In the genomic region with DNA sequence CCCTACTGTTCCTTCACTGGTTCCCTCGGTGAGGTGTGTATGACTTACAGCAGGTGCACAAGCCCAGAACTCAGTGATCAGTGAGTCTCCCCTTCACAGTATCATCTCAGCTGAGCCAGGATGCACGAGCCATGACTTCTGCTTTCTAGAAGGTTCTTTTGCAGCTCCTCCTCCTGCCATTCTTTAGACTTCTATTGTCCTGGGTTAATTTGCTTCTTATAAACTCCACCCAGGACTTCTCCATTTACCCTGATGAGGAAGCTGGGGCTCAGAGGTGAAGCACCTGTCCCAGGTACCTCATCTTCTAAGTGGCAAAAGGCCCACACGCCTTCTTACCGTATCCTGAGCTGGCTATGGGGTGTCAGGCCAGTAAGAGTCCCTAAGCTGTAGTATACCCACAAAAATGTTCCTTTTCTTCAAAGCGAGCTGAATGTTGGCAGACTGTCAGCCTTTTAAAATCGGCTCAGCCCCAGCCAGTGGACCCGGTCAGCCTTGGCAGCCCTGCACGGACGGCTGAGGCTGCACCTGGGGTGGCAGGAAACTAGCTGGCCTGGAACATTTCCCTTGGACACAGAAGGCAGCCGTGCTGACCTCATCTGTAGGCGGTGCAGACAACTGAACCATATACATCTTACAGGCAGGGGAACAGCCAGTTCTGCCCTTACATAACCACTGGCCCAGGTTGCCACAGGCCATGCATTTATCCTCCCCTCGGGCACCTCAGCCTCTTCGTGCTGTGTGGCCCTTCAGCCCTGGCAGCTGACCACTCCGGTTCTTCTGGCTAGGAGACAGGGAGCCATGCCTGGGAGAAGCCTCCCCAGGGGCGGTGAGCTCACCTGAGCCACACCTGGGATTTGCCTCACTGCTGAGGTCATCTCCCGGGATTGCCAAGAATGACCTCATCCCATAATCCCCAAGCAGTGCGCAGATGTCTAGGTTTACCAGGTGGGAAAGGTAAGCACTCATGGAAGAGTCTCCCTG, we compare ENCODE assay signal across 9 mouse cellular contexts. TPM values are rescaled to one million over a fixed set of nuclear protein-coding genes. Genes with fewer than 3 reads are reported as not detected.
A peak's percentile ranks its signal among the peaks of the same experiment; 100 is the strongest.
DNase-seq lines count a peak whose midpoint lies in the region; ATAC-seq and TF ChIP-seq lines count a peak whose summit lies in the region.
"Had no signal": no experiment of that assay in that cellular context is flagged by ENCODE, and none has a peak within 500 bp of the region (broad histone marks: within the 10 kb centered on the region; RNA-seq: fewer than 3 reads in every experiment).

No protein-coding gene starts in this region.

- no peak overlapping the region for H3K4me3 ChIP-seq in hindbrain, postnatal 0 days (ENCODE audit: low read length)
- no peak overlapping the region for H3K4me3 ChIP-seq in hindbrain, embryonic 14.5 days (replicated peaks; ENCODE audit: low read length)
- no peak overlapping the region for H3K4me3 ChIP-seq in heart, embryonic 15.5 days
- H3K4me3 ChIP-seq in stomach, embryonic 16.5 days (replicated peaks; ENCODE audit: low read length), result no peak overlapping the region
- H3K4me3 ChIP-seq: neural tube, embryonic 12.5 days had no signal

- no peak overlapping the region for H3K4me2 ChIP-seq in hindbrain, postnatal 0 days (ENCODE audit: low read depth, low read length)
- no peak overlapping the region for H3K4me2 ChIP-seq in hindbrain, embryonic 14.5 days (replicated peaks)
- H3K4me2 ChIP-seq in heart, embryonic 15.5 days, result no peak overlapping the region
- no peak overlapping the region for H3K4me2 ChIP-seq in stomach, embryonic 16.5 days (ENCODE audit: low read depth, low read length)
- H3K4me2 ChIP-seq: neural tube, embryonic 12.5 days had no signal

- peak; percentile 53; the same call in 1 of the 2 replicates for ATAC-seq in hindbrain, postnatal 0 days
- no peak for ATAC-seq in hindbrain, embryonic 14.5 days (ENCODE audit: low FRiP score)
- peak; percentile 57 for ATAC-seq in heart, embryonic 15.5 days (replicated peaks; ENCODE audit: insufficient number of reproducible peaks, insufficient read depth, low FRiP score, low read depth)
- peak; percentile 42; the same call in 1 of the 2 replicates for ATAC-seq in stomach, embryonic 16.5 days (ENCODE audit: insufficient read depth, low FRiP score)

- no peaks in the 10 kb centered on the region for H3K4me1 ChIP-seq in hindbrain, postnatal 0 days (ENCODE audit: insufficient read depth, low read length)
- no peaks in the 10 kb centered on the region for H3K4me1 ChIP-seq in hindbrain, embryonic 14.5 days (replicated peaks; ENCODE audit: control insufficient read depth, insufficient read depth, low read length)
- peaks cover 26% of the 10 kb centered on the region for H3K4me1 ChIP-seq in heart, embryonic 15.5 days (replicated peaks)
- H3K4me1 ChIP-seq in stomach, embryonic 16.5 days (ENCODE audit: control insufficient read depth, insufficient read depth, low read length), result no peaks in the 10 kb centered on the region; the same call in 1 of the 2 replicates
- H3K4me1 ChIP-seq: neural tube, embryonic 12.5 days had no signal

- H3K36me3 ChIP-seq in hindbrain, postnatal 0 days (ENCODE audit: insufficient read depth, low read length), result peaks cover 36% of the 10 kb centered on the region
- peaks cover 74% of the 10 kb centered on the region for H3K36me3 ChIP-seq in hindbrain, embryonic 14.5 days (replicated peaks; ENCODE audit: control insufficient read depth, insufficient read depth)
- H3K36me3 ChIP-seq in heart, embryonic 15.5 days, result peaks cover 24% of the 10 kb centered on the region; the same call in 1 of the 2 replicates
- H3K36me3 ChIP-seq in stomach, embryonic 16.5 days (ENCODE audit: control insufficient read depth, insufficient read depth, low read length), result 0 out of 2 replicates have a peak, but pooled peaks cover 4% of the 10 kb centered on the region

- H3K27ac ChIP-seq in hindbrain, postnatal 0 days, result peak overlapping the region; percentile 27
- H3K27ac ChIP-seq in hindbrain, embryonic 14.5 days, result no peak overlapping the region
- peak overlapping the region; percentile 56 for H3K27ac ChIP-seq in heart, embryonic 15.5 days
- H3K27ac ChIP-seq in stomach, embryonic 16.5 days (ENCODE audit: low read length), result peak overlapping the region; percentile 34
- H3K27ac ChIP-seq: neural tube, embryonic 12.5 days had no signal

- TF ChIP-seq CTCF in hindbrain, postnatal 0 days (IDR thresholded peaks at IDR 0.05; ENCODE audit: low read depth), result no peak

- no peaks in the 10 kb centered on the region for H3K27me3 ChIP-seq in hindbrain, postnatal 0 days (ENCODE audit: insufficient read depth, low read length)
- H3K27me3 ChIP-seq in hindbrain, embryonic 14.5 days (ENCODE audit: control insufficient read depth, insufficient read depth, low read length), result no peaks in the 10 kb centered on the region
- no peaks in the 10 kb centered on the region for H3K27me3 ChIP-seq in heart, embryonic 15.5 days
- H3K27me3 ChIP-seq in stomach, embryonic 16.5 days (ENCODE audit: control insufficient read depth, insufficient read depth, low read length), result no peaks in the 10 kb centered on the region
- H3K27me3 ChIP-seq: neural tube, embryonic 12.5 days had no signal

- no peaks in the 10 kb centered on the region for H3K9me3 ChIP-seq in hindbrain, postnatal 0 days (ENCODE audit: low read length)
- H3K9me3 ChIP-seq in hindbrain, embryonic 14.5 days (ENCODE audit: control insufficient read depth, low read length), result no peaks in the 10 kb centered on the region
- H3K9me3 ChIP-seq in heart, embryonic 15.5 days (replicated peaks), result no peaks in the 10 kb centered on the region
- no peaks in the 10 kb centered on the region for H3K9me3 ChIP-seq in stomach, embryonic 16.5 days (replicated peaks; ENCODE audit: control insufficient read depth, low read length)
- H3K9me3 ChIP-seq: neural tube, embryonic 12.5 days had no signal

- peak; percentile 61 for DNase-seq in hindbrain, postnatal 0 days (ENCODE audit: low spot score)
- no peak for DNase-seq in hindbrain, embryonic 14.5 days (ENCODE audit: low spot score)
- DNase-seq in MN1 (ENCODE audit: low spot score), result peak; percentile 66
- peak; percentile 80 to 85 for DNase-seq in cerebellum, postnatal 10 days
- peak; percentile 60 for DNase-seq in left cerebral cortex, postnatal 4 days
- DNase-seq in urinary bladder, adult 2 months (ENCODE audit: low spot score), result no peak

- H3K9ac ChIP-seq in hindbrain, postnatal 0 days (replicated peaks; ENCODE audit: low read length), result no peak overlapping the region
- no peak overlapping the region for H3K9ac ChIP-seq in hindbrain, embryonic 14.5 days
- no peak overlapping the region for H3K9ac ChIP-seq in heart, embryonic 15.5 days
- no peak overlapping the region; the same call in 1 of the 2 replicates for H3K9ac ChIP-seq in stomach, embryonic 16.5 days (ENCODE audit: low read length)
- H3K9ac ChIP-seq: neural tube, embryonic 12.5 days had no signal

- intact Hi-C loops in left cerebral cortex, postnatal 4 days (cut with DNase I), result no loop called here

- WGBS in hindbrain, postnatal 0 days, result 60% methylated on average over 17 of the region's 17 CpGs
- WGBS in hindbrain, embryonic 14.5 days, result 90% methylated on average over 17 of the region's 17 CpGs
- 77% methylated on average over 17 of the region's 17 CpGs for WGBS in heart, embryonic 15.5 days
- WGBS in stomach, embryonic 16.5 days, result 82% methylated on average over 17 of the region's 17 CpGs

RNA-seq across cellular contexts. Expression of a gene that starts 42.0 kb away (rescaled TPM):
- 98.2 and 124 TPM in 2 replicates for total RNA-seq in hindbrain, postnatal 0 days (2014; rRNA removed)
- 121 and 133 TPM in 2 replicates for polyA plus RNA-seq in hindbrain, postnatal 0 days (2015; fragmentation: Nextera tagmentation; extraction: Ambion mirVana)
- polyA plus RNA-seq in hindbrain, embryonic 14.5 days (2014; fragmentation: Nextera tagmentation; extraction: Ambion mirVana), result 91.3 and 106 TPM in 2 replicates
- polyA plus RNA-seq in heart, embryonic 15.5 days (2015; fragmentation: Nextera tagmentation; extraction: Ambion mirVana), result 197 and 200 TPM in 2 replicates
- 10 to 100 TPM; 29.4 to 31.3 TPM for total RNA-seq in left cerebral cortex, postnatal 4 days (2021)
- polyA plus RNA-seq in stomach, embryonic 16.5 days (2015; fragmentation: Nextera tagmentation; extraction: Ambion mirVana), result 231 and 249 TPM in 2 replicates
- polyA plus RNA-seq in urinary bladder, adult 2 months (2012; rRNA removed), result 260 and 293 TPM in 2 replicates

RNA-seq across cellular contexts. Expression of a gene that starts 59.1 kb away (rescaled TPM):
- 50.5 and 51.4 TPM in 2 replicates for total RNA-seq in hindbrain, postnatal 0 days (2014; rRNA removed)
- polyA plus RNA-seq in hindbrain, postnatal 0 days (2015; fragmentation: Nextera tagmentation; extraction: Ambion mirVana), result 25.3 and 27.0 TPM in 2 replicates
- 31.5 and 31.6 TPM in 2 replicates for polyA plus RNA-seq in hindbrain, embryonic 14.5 days (2014; fragmentation: Nextera tagmentation; extraction: Ambion mirVana)
- 30.8 and 38.1 TPM in 2 replicates for polyA plus RNA-seq in heart, embryonic 15.5 days (2015; fragmentation: Nextera tagmentation; extraction: Ambion mirVana)
- 10 to 100 TPM; 17.2 to 18.9 TPM for total RNA-seq in left cerebral cortex, postnatal 4 days (2021)
- 18.3 and 20.4 TPM in 2 replicates for polyA plus RNA-seq in stomach, embryonic 16.5 days (2015; fragmentation: Nextera tagmentation; extraction: Ambion mirVana)
- 67.4 and 75.0 TPM in 2 replicates for polyA plus RNA-seq in urinary bladder, adult 2 months (2012; rRNA removed)

RNA-seq across cellular contexts. Expression of a gene that starts 59.8 kb away (rescaled TPM):
- 235 and 250 TPM in 2 replicates for total RNA-seq in hindbrain, postnatal 0 days (2014; rRNA removed)
- 81.2 and 93.5 TPM in 2 replicates for polyA plus RNA-seq in hindbrain, postnatal 0 days (2015; fragmentation: Nextera tagmentation; extraction: Ambion mirVana)
- polyA plus RNA-seq in hindbrain, embryonic 14.5 days (2014; fragmentation: Nextera tagmentation; extraction: Ambion mirVana), result 110 and 119 TPM in 2 replicates
- polyA plus RNA-seq in heart, embryonic 15.5 days (2015; fragmentation: Nextera tagmentation; extraction: Ambion mirVana), result 75.0 and 92.0 TPM in 2 replicates
- 100 to 1,000 TPM; 180 to 193 TPM for total RNA-seq in left cerebral cortex, postnatal 4 days (2021)
- polyA plus RNA-seq in stomach, embryonic 16.5 days (2015; fragmentation: Nextera tagmentation; extraction: Ambion mirVana), result 111 and 116 TPM in 2 replicates
- 152 and 155 TPM in 2 replicates for polyA plus RNA-seq in urinary bladder, adult 2 months (2012; rRNA removed)

Comparison
In these comparisons a context has a peak if more than half of its experiments do, and no peak if none do; other contexts are left out.
1. DNase-seq: peak in hindbrain, postnatal 0 days (single experiment), MN1 (single experiment), cerebellum, postnatal 10 days (2 of 2) and left cerebral cortex, postnatal 4 days (single experiment); none in hindbrain, embryonic 14.5 days (single experiment) and urinary bladder, adult 2 months (single experiment).